Mouse (Mus musculus) T-cell, adult 66 days (primary cell): ENCODE results near the gene Ascl1. TPM values are rescaled to one million over a fixed set of nuclear protein-coding genes. Genes with fewer than 3 reads are reported as not detected.

Experiments
- total RNA-seq, 2 experiments: library from RNA; stranded (reverse); gene quantifications; 3 replicates in 1 of 2; 4 replicates in 1 of 2; pipeline ENCODE4 v1.2.4; 2023

Ascl1 gene
- total RNA-seq: not detected

GRCm38 (mm10) chr10:87493576-87493975, at the start of gene Ascl1:
Gene Ascl1, minus strand, starts transcription at chr10:87493660.

GRCm38 (mm10) chr10:87521646-87522045, 28.2 kb upstream of the Ascl1 start, which contains the start of gene Pah:
Gene Pah, plus strand, starts transcription at chr10:87521795.

Other genes starting within 250 kb of the Ascl1 start
- not detected for gene Pah, start 28.1 kb upstream of the Ascl1 start, total RNA-seq